Mouse (Mus musculus): ENCODE data around the gene Strada. TPM values are rescaled to one million over a fixed set of nuclear protein-coding genes. Genes with fewer than 3 reads are reported as not detected.
A peak's percentile ranks its signal among the peaks of the same experiment; 100 is the strongest.
"Not testable (repeated sequence)": the region's sequence is repeated elsewhere in the genome, so short reads cannot be mapped to it uniquely, and the experiment has no call there.

Strada gene
- total and polyA plus RNA-seq, 2 experiments from 2014 or later = 21.2 to 31.2 TPM

DNA sequence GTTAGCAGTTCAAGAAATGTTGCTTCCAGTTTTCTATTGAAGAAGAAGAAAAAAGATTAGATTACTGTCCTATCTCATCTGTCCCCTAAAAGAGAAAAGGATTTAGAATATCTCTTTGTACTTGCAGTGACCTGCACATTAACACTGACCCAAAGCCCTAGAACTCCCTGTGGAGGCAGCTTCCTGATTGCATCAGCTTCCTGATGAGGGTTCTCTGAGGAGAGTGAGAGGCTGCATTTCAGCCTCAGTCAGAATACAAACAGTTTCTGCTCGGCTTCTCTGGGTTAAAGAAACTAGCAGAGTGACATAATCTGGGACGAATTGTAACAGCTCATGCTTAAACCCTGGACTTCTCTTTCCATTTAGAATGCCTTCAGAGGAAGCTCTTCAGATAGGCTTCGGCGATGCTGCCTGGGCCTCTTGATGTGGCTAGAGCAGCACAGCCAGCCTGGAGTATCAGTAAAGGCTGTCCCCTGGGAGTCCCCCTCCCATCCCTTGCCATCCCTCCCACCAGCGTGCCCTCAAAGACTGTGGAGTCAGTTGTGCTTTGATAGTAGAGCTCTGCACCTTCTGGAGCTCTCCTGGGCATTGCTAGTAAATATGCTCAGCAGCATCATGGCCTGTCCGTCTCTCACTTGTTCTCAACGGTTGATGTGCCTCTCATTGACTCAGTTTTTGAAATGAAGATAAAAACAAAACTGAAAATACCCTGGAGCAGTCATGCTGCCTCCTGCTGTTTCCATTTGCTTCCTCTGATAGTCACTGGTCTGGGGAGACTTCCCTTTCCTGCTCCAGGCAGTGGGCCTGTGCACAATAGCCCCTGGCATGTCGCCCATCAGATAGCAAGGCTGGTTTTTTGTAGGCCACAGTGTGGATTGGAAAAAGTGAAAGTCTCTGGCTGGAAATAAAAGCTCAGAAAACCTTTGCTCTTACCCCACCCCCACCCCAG is 67.1 kb downstream of the Strada start:
- H3K9ac ChIP-seq (replicated peaks; ENCODE audit: low read length, poor library complexity, severe bottlenecking) = no peak overlapping the region
- TF ChIP-seq CTCF (IDR thresholded peaks at IDR 0.05) = no peak; the same call in 1 of the 2 replicates
- no peaks in the 10 kb centered on the region; the same call in 1 of the 2 replicates for H3K4me1 ChIP-seq (ENCODE audit: insufficient read depth, low read length)
- WGBS = 22% methylated on average over 8 of the region's 8 CpGs
- no peak overlapping the region for H3K4me3 ChIP-seq (ENCODE audit: low read depth, low read length)
- no peak for ATAC-seq (ENCODE audit: low FRiP score)
- H3K27me3 ChIP-seq (ENCODE audit: insufficient read depth, low read length) = no peaks in the 10 kb centered on the region
- peak; percentile 27 for DNase-seq (ENCODE audit: low spot score)
- no peak overlapping the region for H3K4me2 ChIP-seq (ENCODE audit: low read depth, low read length, poor library complexity, severe bottlenecking)
- no peaks in the 10 kb centered on the region for H3K9me3 ChIP-seq (ENCODE audit: low read length)
- peak overlapping the region; percentile 44 for H3K27ac ChIP-seq (ENCODE audit: low read depth, low read length)
- peaks cover 2% of the 10 kb centered on the region; the same call in 1 of the 2 replicates for H3K36me3 ChIP-seq (ENCODE audit: insufficient read depth, low read length)

DNA sequence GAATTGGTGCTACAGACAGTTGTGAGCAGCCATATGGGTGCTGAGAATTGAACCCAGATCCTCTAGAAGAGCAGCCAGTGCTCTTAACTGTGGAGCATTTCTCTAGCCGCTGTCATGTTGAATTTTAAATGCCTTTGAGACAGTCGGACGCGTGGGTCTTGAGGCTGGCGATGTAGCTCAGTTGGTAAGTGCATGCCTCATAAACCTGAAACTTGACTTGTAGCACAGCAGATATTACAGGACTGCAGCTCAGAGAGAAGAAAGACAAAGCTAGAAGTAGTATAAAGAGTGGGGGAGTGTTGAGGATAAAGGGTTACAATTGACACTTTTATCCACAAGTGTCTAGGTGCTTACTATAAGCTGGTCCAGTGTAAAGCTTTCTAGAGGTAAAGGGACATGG is 69.5 kb downstream of the Strada start:
- Histone ChIP-seq H3K4me1 (ENCODE audit: insufficient read depth, low read length) (no peaks in the 10 kb centered on the region; the same call in 1 of the 2 replicates), H3K4me2 (ENCODE audit: low read depth, low read length, poor library complexity, severe bottlenecking) (no peak overlapping the region), H3K9ac (replicated peaks; ENCODE audit: low read length, poor library complexity, severe bottlenecking) (no peak overlapping the region), H3K9me3 (ENCODE audit: low read length) (no peaks in the 10 kb centered on the region), H3K36me3 (ENCODE audit: insufficient read depth, low read length) (peaks cover 9% of the 10 kb centered on the region; the same call in 1 of the 2 replicates), H3K27me3 (ENCODE audit: insufficient read depth, low read length) (no peaks in the 10 kb centered on the region), H3K4me3 (ENCODE audit: low read depth, low read length) (no peak overlapping the region), H3K27ac (ENCODE audit: low read depth, low read length) (no peak overlapping the region)
- no peak for DNase-seq (ENCODE audit: low spot score)
- 94% methylated on average over 5 of the region's 5 CpGs for WGBS
- TF ChIP-seq CTCF (IDR thresholded peaks at IDR 0.05) = no peak
- no peak for ATAC-seq (ENCODE audit: low FRiP score)

DNA sequence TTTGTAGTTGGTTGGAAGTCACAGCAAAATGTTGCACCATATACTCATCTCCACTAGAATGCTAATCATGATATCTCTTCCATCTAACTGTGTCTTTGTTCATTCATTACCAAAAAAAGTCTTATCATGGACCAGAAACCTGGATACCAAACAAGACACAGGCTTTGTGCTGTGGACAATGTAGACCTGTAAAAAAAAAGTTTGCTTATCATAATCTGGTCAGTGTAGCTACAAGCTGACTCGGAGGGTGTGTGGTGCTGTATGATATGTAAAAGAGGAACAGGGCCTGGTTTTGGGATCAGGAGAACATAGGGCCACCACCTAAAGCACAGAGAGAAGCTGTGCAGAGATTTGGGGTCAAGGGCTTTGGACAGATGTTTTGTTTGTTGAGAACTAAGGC is 72.5 kb downstream of the Strada start:
- H3K9ac ChIP-seq (replicated peaks; ENCODE audit: low read length, poor library complexity, severe bottlenecking) = no peak overlapping the region
- no peak for ATAC-seq (ENCODE audit: low FRiP score)
- TF ChIP-seq CTCF (IDR thresholded peaks at IDR 0.05) = no peak
- no peak for DNase-seq (ENCODE audit: low spot score)
- H3K27me3 ChIP-seq (ENCODE audit: insufficient read depth, low read length) = no peaks in the 10 kb centered on the region
- no peak overlapping the region for H3K4me2 ChIP-seq (ENCODE audit: low read depth, low read length, poor library complexity, severe bottlenecking)
- H3K4me1 ChIP-seq (ENCODE audit: insufficient read depth, low read length) = no peaks in the 10 kb centered on the region
- no peak overlapping the region for H3K4me3 ChIP-seq (ENCODE audit: low read depth, low read length)
- H3K36me3 ChIP-seq (ENCODE audit: insufficient read depth, low read length) = peaks cover 10% of the 10 kb centered on the region; the same call in 1 of the 2 replicates
- no peaks in the 10 kb centered on the region for H3K9me3 ChIP-seq (ENCODE audit: low read length)
- no peak overlapping the region for H3K27ac ChIP-seq (ENCODE audit: low read depth, low read length)
- 100% methylated on average over 1 of the region's 1 CpGs for WGBS

DNA sequence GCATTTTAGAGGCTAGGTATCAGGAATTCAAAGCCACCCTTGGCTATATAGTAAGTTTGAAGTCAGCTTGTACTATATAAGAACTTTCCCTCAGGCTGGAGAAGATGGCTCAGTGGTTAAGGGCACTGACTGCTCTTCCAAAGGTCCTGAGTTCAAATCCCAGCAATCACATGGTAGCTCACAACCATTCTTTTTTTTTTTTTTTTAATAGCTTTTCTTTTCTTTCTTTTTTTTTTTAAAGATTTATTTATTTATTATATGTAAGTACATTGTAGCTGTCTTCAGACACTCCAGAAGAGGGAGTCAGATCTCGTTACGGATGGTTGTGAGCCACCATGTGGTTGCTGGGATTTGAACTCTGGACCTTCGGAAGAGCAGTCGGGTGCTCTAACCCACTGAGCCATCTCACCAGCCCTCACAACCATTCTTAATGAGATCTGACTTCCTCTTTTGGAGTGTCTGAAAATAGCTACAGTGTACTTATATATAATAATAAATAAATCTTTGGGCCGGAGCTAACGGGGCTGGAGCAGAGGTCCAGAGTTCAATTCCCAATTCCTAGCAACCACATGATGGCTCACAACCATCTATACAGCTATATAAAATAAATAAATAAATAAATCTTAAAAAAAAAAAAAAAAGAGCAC is 75.1 kb downstream of the Strada start:
- H3K9ac ChIP-seq (replicated peaks; ENCODE audit: low read length, poor library complexity, severe bottlenecking); DNase-seq (ENCODE audit: low spot score); H3K4me2 ChIP-seq (ENCODE audit: low read depth, low read length, poor library complexity, severe bottlenecking); H3K9me3 ChIP-seq (ENCODE audit: low read length); H3K4me1 ChIP-seq (ENCODE audit: insufficient read depth, low read length); H3K4me3 ChIP-seq (ENCODE audit: low read depth, low read length); H3K27ac ChIP-seq (ENCODE audit: low read depth, low read length); ATAC-seq (ENCODE audit: low FRiP score); H3K27me3 ChIP-seq (ENCODE audit: insufficient read depth, low read length): not testable (repeated sequence)
- H3K36me3 ChIP-seq (ENCODE audit: insufficient read depth, low read length) = peaks cover 16% of the 10 kb centered on the region; the same call in 1 of the 2 replicates
- 98% methylated on average over 4 of the region's 6 CpGs for WGBS

DNA sequence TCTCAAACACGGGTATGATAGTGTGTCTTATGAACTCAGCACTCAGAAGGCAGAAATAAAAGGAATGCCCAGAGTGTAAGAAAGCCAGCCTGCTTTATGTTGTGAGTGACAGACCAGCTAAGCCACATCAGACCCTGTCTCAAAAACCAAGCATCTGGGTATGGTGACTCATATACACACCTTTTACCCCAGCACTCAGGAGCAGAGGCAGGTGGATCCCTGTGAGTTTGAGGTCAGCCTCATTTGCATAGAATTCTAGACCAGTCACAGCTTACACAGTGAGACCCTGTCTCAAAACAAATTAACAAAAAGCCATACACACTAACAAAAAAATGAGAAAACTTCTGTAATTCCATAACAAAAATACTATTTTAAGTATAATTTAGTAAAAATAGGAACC is 76.1 kb downstream of the Strada start:
- TF ChIP-seq CTCF (IDR thresholded peaks at IDR 0.05) = no peak
- Histone ChIP-seq H3K4me2 (ENCODE audit: low read depth, low read length, poor library complexity, severe bottlenecking) (no peak overlapping the region), H3K27ac (ENCODE audit: low read depth, low read length) (no peak overlapping the region), H3K36me3 (ENCODE audit: insufficient read depth, low read length) (peaks cover 16% of the 10 kb centered on the region; the same call in 1 of the 2 replicates), H3K27me3 (ENCODE audit: insufficient read depth, low read length) (no peaks in the 10 kb centered on the region), H3K9me3 (ENCODE audit: low read length) (no peaks in the 10 kb centered on the region), H3K9ac (replicated peaks; ENCODE audit: low read length, poor library complexity, severe bottlenecking) (no peak overlapping the region), H3K4me1 (ENCODE audit: insufficient read depth, low read length) (no peaks in the 10 kb centered on the region), H3K4me3 (ENCODE audit: low read depth, low read length) (no peak overlapping the region)
- no peak for ATAC-seq (ENCODE audit: low FRiP score)
- no peak for DNase-seq (ENCODE audit: low spot score)
- 79% methylated on average over 1 of the region's 1 CpGs for WGBS

DNA sequence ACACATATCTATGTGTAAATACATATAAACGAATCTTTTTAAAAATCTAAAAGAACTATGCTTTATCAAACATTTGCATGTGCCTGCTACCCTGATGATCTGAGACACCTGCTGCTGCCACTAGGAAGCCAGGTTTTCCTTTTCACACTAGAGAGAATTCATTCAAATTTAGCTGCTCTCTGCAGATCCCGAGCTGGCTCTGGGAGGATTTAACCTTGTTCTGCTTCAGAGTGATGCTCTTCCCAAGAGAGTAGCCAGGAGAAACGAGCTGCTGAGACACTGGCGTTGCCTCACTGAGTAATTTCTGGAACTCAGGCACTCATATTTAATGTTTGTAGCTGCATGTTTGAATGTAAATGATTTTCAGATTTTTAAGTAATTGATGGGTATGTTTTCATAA is 77.2 kb downstream of the Strada start:
- Histone ChIP-seq H3K27ac (ENCODE audit: low read depth, low read length) (no peak overlapping the region), H3K4me3 (ENCODE audit: low read depth, low read length) (no peak overlapping the region), H3K4me2 (ENCODE audit: low read depth, low read length, poor library complexity, severe bottlenecking) (no peak overlapping the region), H3K36me3 (ENCODE audit: insufficient read depth, low read length) (peaks cover 13% of the 10 kb centered on the region; the same call in 1 of the 2 replicates), H3K9me3 (ENCODE audit: low read length) (no peaks in the 10 kb centered on the region), H3K9ac (replicated peaks; ENCODE audit: low read length, poor library complexity, severe bottlenecking) (no peak overlapping the region), H3K4me1 (ENCODE audit: insufficient read depth, low read length) (no peaks in the 10 kb centered on the region), H3K27me3 (ENCODE audit: insufficient read depth, low read length) (no peaks in the 10 kb centered on the region)
- ATAC-seq (ENCODE audit: low FRiP score) (no peak), DNase-seq (ENCODE audit: low spot score) (no peak)
- TF ChIP-seq CTCF (IDR thresholded peaks at IDR 0.05) = no peak
- 70% methylated on average over 4 of the region's 4 CpGs for WGBS

All from midbrain, postnatal 0 days (tissue).